Mouse (Mus musculus): ENCODE results near the gene Nprl2. TPM values are rescaled to one million over a fixed set of nuclear protein-coding genes. Genes with fewer than 3 reads are reported as not detected.
A peak's percentile ranks its signal among the peaks of the same experiment; 100 is the strongest.

Nprl2 gene
- polyA plus RNA-seq (2014; fragmentation: Nextera tagmentation; extraction: Ambion mirVana), result 36.5 and 40.9 TPM in 2 replicates

GRCm38 (mm10) chr9:107541474-107542351, at the start of gene Nprl2, which contains the start of gene Cyb561d2:
Gene Nprl2 (plus strand): TSS chr9:107542226.
Gene Cyb561d2 (minus strand): TSS chr9:107542193.
- peak; percentile 96 for DNase-seq (ENCODE audit: low spot score)
- Histone ChIP-seq H3K4me1 (ENCODE audit: control insufficient read depth, insufficient read depth, low read length) (peaks cover 23% of the 10 kb centered on the region), H3K36me3 (ENCODE audit: control insufficient read depth, insufficient read depth, low read length) (peaks cover 26% of the 10 kb centered on the region), H3K9me3 (ENCODE audit: control insufficient read depth, low read length) (no peaks in the 10 kb centered on the region), H3K27ac (replicated peaks; ENCODE audit: low read depth, low read length) (no peak within 1 kb of the TSS), H3K27me3 (ENCODE audit: control insufficient read depth, insufficient read depth, low read length) (no peaks in the 10 kb centered on the region), H3K9ac (ENCODE audit: low read length) (peak within 1 kb of the TSS; percentile 64), H3K4me2 (ENCODE audit: low read depth, severe bottlenecking) (peak within 1 kb of the TSS; percentile 94), H3K4me3 (ENCODE audit: low read depth, low read length) (peak within 1 kb of the TSS; percentile 53)
- ATAC-seq (ENCODE audit: insufficient number of reproducible peaks, low FRiP score, low TSS enrichment, low read depth), result peak; percentile 80
- under 1% methylated on average over 46 of the region's 46 CpGs for WGBS

GRCm38 (mm10) chr9:107493511-107493910, 48.5 kb upstream of the Nprl2 start:
- WGBS, result 41% methylated on average over 1 of the region's 1 CpGs
- H3K36me3 ChIP-seq (ENCODE audit: control insufficient read depth, insufficient read depth, low read length), result no peaks in the 10 kb centered on the region
- H3K9me3 ChIP-seq (ENCODE audit: control insufficient read depth, low read length), result no peaks in the 10 kb centered on the region
- no peak overlapping the region for H3K9ac ChIP-seq (ENCODE audit: low read length)
- no peak overlapping the region for H3K4me2 ChIP-seq (ENCODE audit: low read depth, severe bottlenecking)
- H3K4me1 ChIP-seq (ENCODE audit: control insufficient read depth, insufficient read depth, low read length), result no peaks in the 10 kb centered on the region; the same call in 1 of the 2 replicates
- H3K4me3 ChIP-seq (ENCODE audit: low read depth, low read length), result no peak overlapping the region
- ATAC-seq (ENCODE audit: insufficient number of reproducible peaks, low FRiP score, low TSS enrichment, low read depth) (no peak), DNase-seq (ENCODE audit: low spot score) (no peak)
- H3K27me3 ChIP-seq (ENCODE audit: control insufficient read depth, insufficient read depth, low read length), result no peaks in the 10 kb centered on the region
- H3K27ac ChIP-seq (replicated peaks; ENCODE audit: low read depth, low read length), result no peak overlapping the region

- Histone ChIP-seq H3K4me3 (ENCODE audit: low read depth, low read length) (no peak overlapping the region), H3K27me3 (ENCODE audit: control insufficient read depth, insufficient read depth, low read length) (no peaks in the 10 kb centered on the region), H3K4me2 (ENCODE audit: low read depth, severe bottlenecking) (no peak overlapping the region), H3K27ac (replicated peaks; ENCODE audit: low read depth, low read length) (no peak overlapping the region), H3K36me3 (ENCODE audit: control insufficient read depth, insufficient read depth, low read length) (no peaks in the 10 kb centered on the region), H3K9ac (ENCODE audit: low read length) (no peak overlapping the region), H3K9me3 (ENCODE audit: control insufficient read depth, low read length) (no peaks in the 10 kb centered on the region), H3K4me1 (ENCODE audit: control insufficient read depth, insufficient read depth, low read length) (no peaks in the 10 kb centered on the region; the same call in 1 of the 2 replicates)
- DNase-seq (ENCODE audit: low spot score), result no peak
- no peak for ATAC-seq (ENCODE audit: insufficient number of reproducible peaks, low FRiP score, low TSS enrichment, low read depth)
- 59% methylated on average over 12 of the region's 12 CpGs for WGBS
These were observed 47.8 kb upstream of the Nprl2 start for GRCm38 (mm10) chr9:107494238-107494637.

GRCm38 (mm10) chr9:107496359-107496758, 45.7 kb upstream of the Nprl2 start:
- H3K4me1 ChIP-seq (ENCODE audit: control insufficient read depth, insufficient read depth, low read length), result no peaks in the 10 kb centered on the region; the same call in 1 of the 2 replicates
- H3K36me3 ChIP-seq (ENCODE audit: control insufficient read depth, insufficient read depth, low read length), result no peaks in the 10 kb centered on the region
- no peaks in the 10 kb centered on the region for H3K27me3 ChIP-seq (ENCODE audit: control insufficient read depth, insufficient read depth, low read length)
- no peak overlapping the region for H3K4me2 ChIP-seq (ENCODE audit: low read depth, severe bottlenecking)
- WGBS, result 80% methylated on average over 3 of the region's 3 CpGs
- no peaks in the 10 kb centered on the region for H3K9me3 ChIP-seq (ENCODE audit: control insufficient read depth, low read length)
- H3K27ac ChIP-seq (replicated peaks; ENCODE audit: low read depth, low read length), result no peak overlapping the region
- no peak overlapping the region for H3K9ac ChIP-seq (ENCODE audit: low read length)
- no peak overlapping the region for H3K4me3 ChIP-seq (ENCODE audit: low read depth, low read length)
- DNase-seq (ENCODE audit: low spot score) (no peak), ATAC-seq (ENCODE audit: insufficient number of reproducible peaks, low FRiP score, low TSS enrichment, low read depth) (no peak)

- no peak overlapping the region for H3K4me2 ChIP-seq (ENCODE audit: low read depth, severe bottlenecking)
- 88% methylated on average over 3 of the region's 3 CpGs for WGBS
- H3K4me3 ChIP-seq (ENCODE audit: low read depth, low read length), result no peak overlapping the region
- peaks cover under 1% of the 10 kb centered on the region; the same call in 1 of the 2 replicates for H3K27me3 ChIP-seq (ENCODE audit: control insufficient read depth, insufficient read depth, low read length)
- ATAC-seq (ENCODE audit: insufficient number of reproducible peaks, low FRiP score, low TSS enrichment, low read depth), result no peak
- no peaks in the 10 kb centered on the region for H3K4me1 ChIP-seq (ENCODE audit: control insufficient read depth, insufficient read depth, low read length)
- H3K9ac ChIP-seq (ENCODE audit: low read length), result no peak overlapping the region
- DNase-seq (ENCODE audit: low spot score), result no peak
- H3K36me3 ChIP-seq (ENCODE audit: control insufficient read depth, insufficient read depth, low read length), result no peaks in the 10 kb centered on the region
- no peaks in the 10 kb centered on the region for H3K9me3 ChIP-seq (ENCODE audit: control insufficient read depth, low read length)
- no peak overlapping the region for H3K27ac ChIP-seq (replicated peaks; ENCODE audit: low read depth, low read length)
These were observed 41.2 kb upstream of the Nprl2 start for GRCm38 (mm10) chr9:107500708-107501286.

GRCm38 (mm10) chr9:107502131-107502846, 39.7 kb upstream of the Nprl2 start:
- H3K4me3 ChIP-seq (ENCODE audit: low read depth, low read length), result no peak overlapping the region
- H3K4me2 ChIP-seq (ENCODE audit: low read depth, severe bottlenecking), result no peak overlapping the region
- WGBS, result 88% methylated on average over 12 of the region's 12 CpGs
- H3K9ac ChIP-seq (ENCODE audit: low read length), result no peak overlapping the region
- no peak for DNase-seq (ENCODE audit: low spot score)
- H3K36me3 ChIP-seq (ENCODE audit: control insufficient read depth, insufficient read depth, low read length), result no peaks in the 10 kb centered on the region
- H3K27ac ChIP-seq (replicated peaks; ENCODE audit: low read depth, low read length), result no peak overlapping the region
- no peak for ATAC-seq (ENCODE audit: insufficient number of reproducible peaks, low FRiP score, low TSS enrichment, low read depth)
- H3K9me3 ChIP-seq (ENCODE audit: control insufficient read depth, low read length), result no peaks in the 10 kb centered on the region
- H3K27me3 ChIP-seq (ENCODE audit: control insufficient read depth, insufficient read depth, low read length), result peaks cover 4% of the 10 kb centered on the region; the same call in 1 of the 2 replicates
- H3K4me1 ChIP-seq (ENCODE audit: control insufficient read depth, insufficient read depth, low read length), result no peaks in the 10 kb centered on the region

GRCm38 (mm10) chr9:107504662-107505537, 37.1 kb upstream of the Nprl2 start:
- H3K4me2 ChIP-seq (ENCODE audit: low read depth, severe bottlenecking), result no peak overlapping the region
- no peaks in the 10 kb centered on the region for H3K36me3 ChIP-seq (ENCODE audit: control insufficient read depth, insufficient read depth, low read length)
- H3K27ac ChIP-seq (replicated peaks; ENCODE audit: low read depth, low read length), result no peak overlapping the region
- 58% methylated on average over 19 of the region's 19 CpGs for WGBS
- ATAC-seq (ENCODE audit: insufficient number of reproducible peaks, low FRiP score, low TSS enrichment, low read depth) (no peak), DNase-seq (ENCODE audit: low spot score) (no peak)
- H3K4me1 ChIP-seq (ENCODE audit: control insufficient read depth, insufficient read depth, low read length), result peaks cover 3% of the 10 kb centered on the region; the same call in 1 of the 2 replicates
- no peak overlapping the region for H3K9ac ChIP-seq (ENCODE audit: low read length)
- H3K9me3 ChIP-seq (ENCODE audit: control insufficient read depth, low read length), result no peaks in the 10 kb centered on the region
- no peak overlapping the region for H3K4me3 ChIP-seq (ENCODE audit: low read depth, low read length)
- H3K27me3 ChIP-seq (ENCODE audit: control insufficient read depth, insufficient read depth, low read length), result peaks cover 4% of the 10 kb centered on the region; the same call in 1 of the 2 replicates
